Mouse (Mus musculus): ENCODE data around the gene Sptan1.
A peak's percentile ranks its signal among the peaks of the same experiment; 100 is the strongest.

The Sptan1 gene

DNA sequence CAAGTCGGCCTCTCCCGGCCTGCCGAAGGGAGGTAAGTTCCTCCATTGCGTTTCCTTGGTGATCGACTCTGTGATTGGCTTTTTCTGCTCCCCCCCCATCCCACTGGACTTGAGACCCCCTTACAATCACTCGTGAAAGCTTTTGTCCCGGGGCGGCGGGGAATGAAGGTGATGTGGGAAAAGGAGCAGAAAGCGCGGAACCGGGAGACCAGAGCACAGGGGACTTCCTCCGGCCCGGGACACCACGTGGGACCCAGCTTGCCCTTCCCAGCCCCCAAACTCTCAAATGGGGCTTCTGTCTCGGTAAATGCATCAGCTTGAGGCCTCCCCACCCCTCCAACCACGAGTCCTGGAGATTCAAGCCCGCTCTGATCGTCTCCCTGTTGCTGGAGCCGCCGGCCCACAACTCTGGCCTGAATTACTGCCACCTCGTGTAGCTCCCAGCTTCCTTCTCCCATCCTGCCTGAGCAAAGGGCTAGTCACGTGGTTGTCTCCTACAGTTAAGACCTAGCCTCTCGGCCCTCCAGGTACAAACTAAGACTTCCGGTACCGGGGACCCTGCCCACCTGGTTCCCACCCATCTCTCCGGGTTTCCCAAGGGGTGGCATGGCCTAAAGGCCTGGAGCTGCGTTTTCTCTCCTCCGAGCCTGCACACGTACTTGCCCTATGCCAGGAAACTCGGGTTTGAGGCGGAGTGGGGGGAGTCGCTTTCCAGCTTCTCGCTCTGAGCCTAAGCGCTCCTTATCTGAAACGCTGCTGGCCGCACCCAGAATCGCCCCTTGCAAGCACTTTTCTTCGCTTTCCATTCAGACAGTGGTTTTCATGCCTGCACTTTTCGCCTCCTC lies 97.1 kb downstream of the Sptan1 start:
- peak; percentile 62 for DNase-seq

DNA sequence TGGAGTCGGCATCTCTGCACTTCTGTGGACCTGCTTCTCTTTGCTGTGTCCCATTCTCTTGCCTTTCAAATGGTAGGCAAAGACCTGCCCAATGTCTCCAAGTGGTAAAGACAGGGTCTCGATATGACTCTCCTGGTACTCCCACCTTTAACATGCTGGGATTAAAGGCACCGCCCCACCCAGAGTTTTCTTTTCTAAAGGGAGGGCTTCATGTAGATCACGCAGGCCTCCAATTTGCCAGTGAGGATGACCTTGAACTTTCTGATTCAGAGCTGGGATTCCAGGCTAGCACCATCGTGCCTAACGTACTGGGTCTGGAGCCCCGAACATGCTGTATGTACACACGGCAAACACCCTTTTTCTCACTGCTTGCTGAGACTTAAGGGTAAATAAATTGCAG lies 97.9 kb downstream of the Sptan1 start:
- DNase-seq, result no peak

DNA sequence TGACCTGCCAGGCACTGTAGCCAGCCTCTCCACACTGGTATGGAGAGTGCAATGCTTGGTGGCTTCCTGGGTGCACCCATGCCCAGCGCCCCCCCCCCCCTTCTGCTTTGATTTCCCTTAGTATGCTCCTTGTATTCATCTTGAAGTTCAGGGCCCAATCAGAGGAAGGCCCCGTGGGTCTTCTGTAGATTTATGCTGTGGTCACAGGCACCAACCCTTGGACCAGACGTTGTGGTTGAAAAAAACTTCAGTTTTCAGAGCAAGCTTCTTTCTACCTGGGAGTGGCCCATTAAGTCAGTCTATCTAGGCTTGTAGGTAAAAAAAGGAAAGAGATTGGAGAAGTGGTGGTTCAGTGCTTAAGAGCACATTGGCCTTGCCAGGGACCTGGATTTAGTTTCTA lies 98.4 kb downstream of the Sptan1 start:
- DNase-seq, result no peak

DNA sequence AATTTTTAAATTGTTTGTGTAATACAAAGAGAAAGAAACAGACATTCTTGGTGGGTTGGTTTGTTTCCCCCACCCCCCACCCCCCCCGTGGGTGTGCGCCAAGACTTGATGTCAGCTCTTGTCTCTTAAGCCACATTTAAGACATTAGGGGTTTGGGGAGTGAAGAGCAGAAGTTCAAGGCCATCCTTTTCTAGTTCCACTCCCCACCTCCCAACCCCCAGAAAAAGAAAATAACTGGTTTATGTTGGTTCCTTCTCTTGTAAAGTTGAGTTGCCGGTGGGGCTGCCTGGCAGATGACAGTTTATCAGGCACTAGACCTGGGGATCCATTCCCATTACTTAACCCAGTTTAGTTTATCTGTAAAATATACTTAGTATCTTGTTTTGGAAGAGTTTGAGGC lies 98.9 kb downstream of the Sptan1 start:
- no peak for DNase-seq

DNA sequence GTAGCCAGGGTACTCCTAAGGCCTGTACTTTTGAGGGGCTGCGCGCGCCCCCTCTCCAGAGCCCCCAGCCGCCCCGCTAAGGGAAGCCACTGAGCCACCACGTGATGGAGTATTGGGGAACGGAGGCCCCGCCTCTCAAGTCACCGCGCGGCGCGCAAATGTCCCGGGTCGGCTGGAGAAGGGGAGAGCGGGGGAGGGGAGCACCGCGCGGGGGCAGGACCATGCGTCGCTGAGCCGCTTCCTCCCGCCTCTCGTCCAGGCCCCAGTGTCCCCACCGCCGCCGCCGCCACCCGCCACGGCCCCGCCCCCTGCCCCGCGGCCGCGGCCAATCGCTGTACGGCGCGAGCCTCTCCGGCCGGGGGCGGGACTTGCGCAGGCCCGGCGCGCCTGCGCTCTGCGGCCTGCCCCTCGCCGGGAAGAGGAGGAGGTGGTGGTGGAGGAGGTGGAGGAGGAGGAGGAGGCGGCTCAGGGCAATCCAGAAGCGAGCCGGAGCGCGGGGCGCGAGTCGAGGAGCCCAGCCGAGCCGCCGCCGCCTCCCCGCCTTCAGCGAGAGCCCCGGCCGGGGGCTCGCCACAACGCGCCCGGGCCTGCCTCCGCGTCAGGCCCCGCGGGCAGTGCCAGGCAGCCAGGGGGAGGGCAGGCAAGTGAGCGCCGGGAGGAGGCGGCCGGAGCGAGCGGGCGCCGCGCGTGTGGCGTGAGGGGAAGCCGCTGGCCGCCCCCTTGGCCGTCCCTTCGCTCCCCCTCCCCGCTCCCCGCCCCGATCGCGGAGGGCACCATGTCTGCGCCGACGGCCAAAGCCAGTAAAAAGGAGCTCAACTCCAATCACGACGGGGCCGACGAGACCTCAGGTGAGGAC lies 100.9 kb downstream of the Sptan1 start:
- peak; percentile 97 for DNase-seq

DNA sequence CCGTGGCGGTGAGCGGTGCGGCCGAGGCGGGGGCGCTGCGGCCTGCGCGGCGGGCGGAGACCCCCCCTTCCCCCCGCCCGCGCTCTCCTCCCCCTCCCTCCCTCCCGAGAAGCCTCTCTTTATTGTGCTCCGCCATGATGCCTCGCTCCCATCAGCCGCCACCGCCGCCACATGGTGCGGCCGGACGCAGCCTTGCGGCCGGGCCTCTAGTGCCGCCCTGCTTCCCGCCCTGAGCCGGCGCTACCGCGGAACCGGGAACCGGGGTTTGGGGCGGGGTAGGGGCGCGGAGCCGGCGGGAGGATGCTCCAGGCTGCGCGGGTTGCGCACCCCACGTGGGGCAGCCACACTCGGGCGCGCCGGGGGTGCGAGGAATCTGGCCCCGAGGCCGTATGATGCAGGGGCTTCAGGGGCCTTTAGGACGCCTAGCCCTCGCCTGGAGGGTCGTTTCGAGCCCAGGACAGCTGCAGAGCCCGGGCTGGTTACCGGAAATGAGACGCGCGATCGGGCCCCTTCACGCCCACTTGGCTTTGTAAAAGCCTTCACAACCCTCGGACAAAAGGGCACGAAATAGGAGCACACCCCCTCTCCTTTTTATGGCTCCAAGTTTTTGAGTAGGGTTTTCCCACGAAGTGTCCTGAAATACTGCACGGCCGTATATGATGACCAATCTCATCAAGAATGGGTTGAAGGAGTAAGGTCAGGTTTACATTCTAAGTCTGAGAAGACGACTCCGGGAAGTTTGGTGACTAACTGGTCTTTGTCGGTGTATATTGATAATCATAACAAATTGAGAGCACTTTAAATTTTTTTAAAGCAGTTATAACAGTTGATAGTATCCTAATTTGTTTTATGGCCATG lies 101.9 kb downstream of the Sptan1 start:
- DNase-seq, result peak; percentile 51

DNA sequence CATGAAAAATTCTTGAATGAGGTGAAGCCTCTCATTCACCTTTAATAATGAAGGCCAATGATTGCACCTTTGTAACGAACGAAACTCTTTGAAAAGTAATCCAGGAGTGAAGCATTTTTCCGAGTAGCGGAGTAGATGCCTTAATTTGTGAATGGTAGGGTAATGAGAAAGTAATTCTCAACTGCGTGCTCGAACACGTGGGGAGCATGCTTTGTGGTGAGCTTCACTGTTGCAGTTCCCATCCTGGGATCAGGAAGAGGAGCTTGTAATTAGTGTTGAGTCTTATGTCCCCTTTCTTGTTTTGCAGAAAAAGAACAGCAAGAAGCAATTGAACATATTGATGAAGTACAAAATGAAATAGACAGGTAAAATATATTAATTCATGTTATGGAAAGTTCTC lies 102.6 kb downstream of the Sptan1 start:
- no peak for DNase-seq

DNA sequence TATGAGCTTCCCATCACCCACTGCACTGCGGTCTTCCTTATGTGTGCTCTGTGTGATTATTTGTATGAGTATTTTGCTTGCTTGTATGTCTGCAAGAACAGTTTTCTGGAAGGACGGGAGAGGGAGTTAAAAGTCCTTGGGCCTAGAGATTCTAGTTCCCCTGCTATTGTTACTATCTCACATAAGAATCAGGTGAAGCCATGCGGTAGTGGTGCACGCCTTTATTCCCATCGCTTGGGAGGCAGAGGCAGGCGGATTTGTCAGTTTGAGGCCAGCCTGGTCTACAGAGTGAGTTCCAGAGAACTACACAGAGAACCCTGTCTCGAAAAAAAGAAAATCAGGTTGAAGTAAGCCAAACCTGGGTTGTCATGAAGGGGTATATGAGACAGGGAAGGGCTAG lies 107.5 kb downstream of the Sptan1 start:
- no peak for DNase-seq

DNA sequence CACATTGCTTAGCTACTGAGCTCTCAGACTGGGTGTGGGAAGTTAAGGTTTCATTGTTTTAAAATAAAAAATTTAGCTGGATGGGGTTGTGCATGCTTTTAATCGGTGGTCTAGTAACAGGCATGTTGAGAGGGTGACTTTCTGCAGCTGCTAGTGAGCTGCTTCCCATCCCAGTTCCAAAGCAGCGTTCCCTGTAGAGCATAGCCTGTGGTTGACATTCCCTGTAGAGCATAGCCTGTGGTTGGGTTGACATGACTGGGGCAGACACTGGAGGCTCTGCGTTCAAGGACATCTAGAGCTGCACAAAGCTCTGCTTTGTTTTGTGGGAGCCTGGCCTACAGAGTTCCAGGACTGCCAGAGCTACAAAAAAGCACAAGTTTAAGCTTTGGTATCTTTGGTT lies 107.9 kb downstream of the Sptan1 start:
- DNase-seq, result no peak

DNA sequence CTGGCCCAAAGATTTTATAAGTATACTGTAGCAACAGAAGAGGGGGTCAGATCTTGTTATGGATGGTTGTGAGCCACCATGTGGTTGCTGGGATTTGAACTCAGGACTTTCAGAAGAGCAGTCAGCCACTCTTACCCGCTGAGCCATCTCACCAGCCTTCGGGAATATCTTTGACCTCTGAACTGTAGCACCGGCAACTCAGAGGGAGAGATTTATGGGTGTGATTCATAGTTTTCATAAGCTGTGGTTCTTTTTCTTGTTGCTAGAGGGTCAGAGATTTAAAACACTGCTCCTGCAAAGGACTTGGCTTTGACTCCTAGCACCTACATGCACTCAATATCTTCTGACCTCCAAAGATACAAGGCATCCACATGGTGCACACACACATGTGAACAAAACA lies 110.3 kb downstream of the Sptan1 start:
- no peak for DNase-seq

DNA sequence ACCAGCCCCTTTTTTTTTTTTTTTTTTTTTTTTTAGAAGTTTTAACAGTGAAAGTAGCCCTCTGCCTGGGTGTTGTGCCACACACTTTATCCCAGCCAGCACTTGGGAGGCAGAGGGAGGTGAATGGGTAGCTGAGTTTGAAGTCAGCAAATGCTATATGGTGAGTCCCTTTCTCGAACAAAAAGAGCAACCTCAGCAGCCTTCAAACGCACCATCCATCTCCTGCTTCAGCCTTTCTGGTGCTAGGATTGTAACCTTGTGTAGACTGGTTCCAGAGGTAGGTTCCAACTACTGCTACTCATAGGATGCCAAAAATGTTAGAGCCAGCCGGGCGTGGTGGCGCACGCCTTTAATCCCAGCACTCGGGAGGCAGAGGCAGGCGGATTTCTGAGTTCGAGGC lies 111.1 kb downstream of the Sptan1 start:
- DNase-seq, result no peak

DNA sequence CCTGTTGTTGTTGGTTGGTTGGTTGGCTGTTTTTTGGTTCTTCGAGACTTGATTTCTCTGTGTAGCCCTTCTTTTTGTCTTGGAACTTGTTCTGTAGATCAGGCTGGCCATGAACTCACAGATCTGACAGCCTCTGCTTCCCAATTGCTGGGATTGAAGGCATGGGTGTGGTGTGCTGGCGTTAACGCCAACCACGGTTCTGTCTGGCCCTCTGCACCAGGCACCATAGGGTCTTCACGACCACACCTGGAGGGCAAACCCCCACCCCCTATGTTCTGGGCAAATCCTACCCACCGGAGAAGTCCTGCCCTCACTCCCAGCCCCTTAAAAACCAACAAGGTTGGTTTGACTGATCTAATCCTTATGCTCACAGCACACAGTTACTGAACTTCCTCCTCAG lies 111.6 kb downstream of the Sptan1 start:
- no peak for DNase-seq

DNA sequence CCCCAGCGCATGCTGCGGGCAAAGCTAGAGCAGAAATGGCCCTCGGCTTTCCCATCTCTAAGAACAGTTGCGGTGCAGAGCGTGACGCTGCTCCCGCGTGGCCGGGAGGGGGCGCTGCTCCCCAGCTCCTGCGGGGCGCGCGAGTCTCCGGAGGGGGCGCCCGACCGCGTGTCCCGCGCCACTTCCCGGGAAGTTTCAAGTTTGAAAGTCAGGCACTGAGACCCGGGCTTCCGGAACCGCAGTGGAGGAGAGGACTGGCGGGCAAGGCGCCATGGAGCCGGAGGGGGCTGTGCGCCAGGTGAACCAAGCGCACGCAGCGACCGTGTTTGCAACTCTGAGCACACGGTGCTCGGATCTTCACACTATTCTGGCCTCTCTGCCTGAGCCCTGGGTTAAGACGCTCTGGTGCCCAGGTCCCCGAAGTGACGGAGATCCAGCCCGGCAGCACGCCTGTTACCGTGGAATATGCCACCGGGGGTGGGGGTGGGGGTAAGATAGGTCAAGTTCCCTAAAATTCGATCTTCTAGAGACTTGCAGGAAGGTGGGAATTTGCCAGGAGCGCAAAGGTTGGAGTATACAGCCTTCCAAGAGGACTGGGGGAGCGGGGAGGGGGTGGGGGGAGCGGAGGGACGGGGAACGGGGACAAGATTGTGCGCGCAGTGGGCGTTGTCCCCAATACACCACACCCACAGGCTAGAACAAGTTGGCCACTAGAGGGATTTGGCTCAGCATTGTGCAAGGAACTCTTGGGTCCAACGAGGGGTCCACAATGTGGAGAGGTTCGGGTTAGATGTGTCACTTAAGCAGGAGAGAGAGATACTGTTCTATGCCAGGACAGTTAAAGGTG lies 112.4 kb downstream of the Sptan1 start, which contains the start of gene Pkn3:
TSS of gene Pkn3 (plus strand) at position 183 of the 847 bp plus-strand sequence.
- DNase-seq, result peak; percentile 92

DNA sequence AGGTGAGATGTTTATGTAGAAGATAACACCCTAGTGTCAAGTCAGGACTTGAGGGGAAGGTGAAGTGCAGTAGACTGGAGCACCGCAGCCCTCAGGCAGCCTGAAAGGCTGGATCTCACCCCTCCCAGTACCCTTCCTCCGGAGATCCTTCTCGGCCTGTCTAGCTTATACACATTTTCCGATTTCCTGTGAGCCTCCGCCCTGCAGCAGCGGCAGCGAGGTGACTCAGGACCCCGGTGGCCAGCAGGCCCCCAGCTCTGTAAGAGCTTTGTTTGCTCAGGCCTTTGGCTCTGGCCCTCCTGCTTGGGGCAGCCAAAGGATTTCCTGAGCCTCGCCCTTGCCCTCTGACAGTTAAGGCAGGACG lies 113.0 kb downstream of the Sptan1 start:
- peak; percentile 59 for DNase-seq

DNA sequence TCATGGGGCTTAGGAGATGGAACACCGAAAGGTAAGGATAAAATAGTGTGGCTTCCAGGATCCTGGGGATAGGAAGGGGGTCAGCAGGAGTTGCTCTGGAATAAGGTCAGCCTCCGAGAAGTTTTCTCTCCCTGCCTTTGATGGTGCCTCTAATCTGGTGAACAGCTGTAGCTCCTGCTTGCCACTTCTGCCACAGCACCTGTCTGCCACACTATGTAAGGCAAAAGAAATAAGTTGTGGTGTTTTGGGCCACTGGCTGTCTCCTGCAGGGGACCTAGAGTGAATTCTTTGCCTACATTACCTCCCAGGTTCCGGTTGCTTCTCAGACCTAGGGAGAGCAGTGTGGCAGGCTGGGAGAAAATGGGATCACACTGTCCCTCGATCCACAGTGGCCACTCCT lies 113.4 kb downstream of the Sptan1 start:
- no peak for DNase-seq

DNA sequence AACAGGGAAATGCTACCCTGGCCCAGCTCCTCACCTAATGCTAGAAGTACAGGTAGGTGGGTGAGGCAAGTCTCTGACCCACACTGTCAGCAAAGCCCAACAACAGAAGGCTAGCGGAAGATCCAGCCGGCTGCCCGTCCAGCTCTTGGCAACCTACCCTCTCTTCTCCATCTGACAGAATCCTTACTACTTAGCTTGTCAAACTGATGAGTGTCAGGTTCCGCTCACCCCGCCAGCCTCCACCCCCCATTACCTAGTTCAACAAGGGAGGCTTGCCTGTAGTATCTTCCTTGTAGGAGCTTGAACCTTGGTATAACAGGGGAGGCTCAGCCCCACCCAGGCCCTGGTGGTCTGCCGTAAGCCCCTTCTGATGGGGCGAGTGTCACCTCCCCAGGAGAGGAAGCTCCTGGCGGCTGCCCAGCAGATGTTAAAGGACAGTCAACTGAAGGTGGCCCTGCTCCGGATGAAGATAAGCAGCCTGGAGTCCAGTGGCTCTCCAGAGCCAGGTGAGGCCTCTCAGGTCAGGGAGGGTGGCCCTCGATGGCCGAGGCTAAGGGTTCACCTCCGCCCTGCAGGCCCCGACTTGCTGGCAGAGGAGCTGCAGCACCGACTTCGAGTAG lies 114.9 kb downstream of the Sptan1 start:
- DNase-seq, result no peak

Measured in lung, postnatal 10 days (tissue).